Mouse (Mus musculus) urinary bladder, postnatal 36 days (tissue): ENCODE data around the gene Smim13.

ENCODE experiments used
- DNase-seq, 2 experiments: peaks; one replicate each; pipeline ENCODE4 v3.0.0; 2022; ENCODE audit warnings: low spot score in 2 of 2, mixed read lengths in 1 of 2

The Smim13 gene

GRCm38 (mm10) chr13:41291466-41291974 lies 41.9 kb downstream of the Smim13 start:
- no peak for DNase-seq

- DNase-seq: no peak
Measured at GRCm38 (mm10) chr13:41293595-41293994, 44.0 kb downstream of the Smim13 start.

- DNase-seq: no peak
Measured at GRCm38 (mm10) chr13:41295886-41296285, 46.2 kb downstream of the Smim13 start.

GRCm38 (mm10) chr13:41296396-41296795 lies 46.8 kb downstream of the Smim13 start:
- no peak for DNase-seq

- DNase-seq: no peak
Measured at GRCm38 (mm10) chr13:41298533-41298932, 48.9 kb downstream of the Smim13 start.

GRCm38 (mm10) chr13:41298996-41299395 lies 49.4 kb downstream of the Smim13 start:
- DNase-seq: no peak

GRCm38 (mm10) chr13:41300037-41300436 lies 50.4 kb downstream of the Smim13 start:
- no peak for DNase-seq

- DNase-seq: peak; percentile 70 to 75
Measured at GRCm38 (mm10) chr13:41302716-41303115, 53.1 kb downstream of the Smim13 start.

- DNase-seq: no peak
Measured at GRCm38 (mm10) chr13:41320749-41321148, 71.1 kb downstream of the Smim13 start.

- DNase-seq: no peak
Measured at GRCm38 (mm10) chr13:41321433-41321832, 71.8 kb downstream of the Smim13 start.

- DNase-seq: no peak
Measured at GRCm38 (mm10) chr13:41324631-41325030, 75.0 kb downstream of the Smim13 start.

GRCm38 (mm10) chr13:41325346-41325745 lies 75.7 kb downstream of the Smim13 start:
- DNase-seq: no peak

- no peak for DNase-seq
Measured at GRCm38 (mm10) chr13:41326134-41326533, 76.5 kb downstream of the Smim13 start.
